Mouse (Mus musculus) neural tube, embryonic 14.5 days (tissue): ENCODE measurements around the gene Fcrlb. TPM values are rescaled to one million over a fixed set of nuclear protein-coding genes. Genes with fewer than 3 reads are reported as not detected.

Source experiments
- ATAC-seq: fragments of 200-750 bp; cut with Nextera tagmentation; 2 replicates; pipeline ENCODE4 v1.8.0; 2017; ENCODE audit warnings: low read depth, mild to moderate bottlenecking, moderate TSS enrichment, moderate library complexity
- H3K27ac ChIP-seq: fragments of 300-500 bp; sonication (generic); 2 replicates; pipeline ENCODE4 v1.5.1; 2014; ENCODE audit warnings: low read depth, mild to moderate bottlenecking, control low read depth, low read length, moderate library complexity, mixed read lengths
- H3K27me3 ChIP-seq: fragments of 300-500 bp; sonication (generic); 2 replicates; pipeline ENCODE4 v1.6.1; 2014; ENCODE audit warnings: low read length; ENCODE audit not compliant: control insufficient read depth, insufficient read depth
- H3K36me3 ChIP-seq: fragments of 300-500 bp; sonication (generic); 2 replicates; pipeline ENCODE4 v1.6.1; 2014; ENCODE audit warnings: low read length, mixed read lengths; ENCODE audit not compliant: control insufficient read depth, insufficient read depth
- H3K4me1 ChIP-seq: fragments of 300-500 bp; sonication (generic); 2 replicates; pipeline ENCODE4 v1.6.1; 2014; ENCODE audit warnings: low read length; ENCODE audit not compliant: control insufficient read depth, insufficient read depth
- H3K4me2 ChIP-seq: fragments of 300-500 bp; sonication (generic); 2 replicates; pipeline ENCODE4 v1.6.1; 2014; ENCODE audit warnings: mild to moderate bottlenecking, low read depth, low read length, control low read depth
- H3K4me3 ChIP-seq: fragments of 300-500 bp; sonication (generic); 2 replicates; pipeline ENCODE4 v1.5.1; 2014; ENCODE audit warnings: low read depth, low read length, control low read depth, mixed read lengths
- H3K9ac ChIP-seq: fragments of 300-500 bp; sonication (generic); replicated peaks from 2 replicates; pipeline ENCODE4 v1.6.1; 2014; ENCODE audit warnings: low read depth, mild to moderate bottlenecking, control low read depth, low read length, mixed read lengths
- H3K9me3 ChIP-seq: fragments of 300-500 bp; sonication (generic); 2 replicates; pipeline ENCODE4 v1.6.1; 2016; ENCODE audit warnings: low read length; ENCODE audit not compliant: control insufficient read depth
- WGBS: fragments of 180-500 bp; shearing (Covaris S2); extraction: QIAGEN DNeasy Blood & Tissue Kit; methylation state at CpG from one replicate; pipeline ENCODE4 v1.1.7; 2014; 5-methylcytosine and 5-hydroxymethylcytosine counted together
- polyA plus RNA-seq: library from polyadenylated mRNA; unstranded; fragments of >200 nt; fragmentation: Nextera tagmentation; extraction: Ambion mirVana; gene quantifications from 2 replicates; pipeline ENCODE4 v1.2.1, GENCODE M21; 2014

Gene Fcrlb
- polyA plus RNA-seq, 1 experiment from 2014 or later: 1.2 TPM

GRCm38 (mm10) chr1:170861671-170862434 is 50.9 kb downstream of the Fcrlb start:
- Histone ChIP-seq H3K36me3 (no peaks in the 10 kb centered on the region), H3K4me3 (no peak overlapping the region), H3K27ac (no peak overlapping the region), H3K27me3 (no peaks in the 10 kb centered on the region), H3K9ac (no peak overlapping the region), H3K9me3 (no peaks in the 10 kb centered on the region), H3K4me1 (0 out of 2 replicates have a peak, but pooled peaks cover 6% of the 10 kb centered on the region), H3K4me2 (no peak overlapping the region)
- WGBS: 86% methylated on average over 13 of the region's 13 CpGs
- no peak for ATAC-seq

GRCm38 (mm10) chr1:170858872-170859271 is 53.9 kb downstream of the Fcrlb start:
- Histone ChIP-seq H3K4me1 (no peaks in the 10 kb centered on the region), H3K36me3 (no peaks in the 10 kb centered on the region), H3K27me3 (no peaks in the 10 kb centered on the region), H3K4me3 (no peak overlapping the region), H3K4me2 (no peak overlapping the region), H3K9ac (no peak overlapping the region), H3K27ac (no peak overlapping the region), H3K9me3 (no peaks in the 10 kb centered on the region)
- 73% methylated on average over 2 of the region's 2 CpGs for WGBS
- no peak for ATAC-seq

- H3K27ac ChIP-seq: no peak overlapping the region
- no peaks in the 10 kb centered on the region for H3K4me1 ChIP-seq
- ATAC-seq: no peak
- H3K36me3 ChIP-seq: peaks cover 4% of the 10 kb centered on the region
- no peak overlapping the region for H3K9ac ChIP-seq
- H3K9me3 ChIP-seq: no peaks in the 10 kb centered on the region
- no peak overlapping the region for H3K4me2 ChIP-seq
- H3K27me3 ChIP-seq: no peaks in the 10 kb centered on the region
- H3K4me3 ChIP-seq: no peak overlapping the region
- 80% methylated on average over 2 of the region's 2 CpGs for WGBS
Measured at GRCm38 (mm10) chr1:170857369-170857768, 55.4 kb downstream of the Fcrlb start.

Other genes starting within 250 kb of the Fcrlb start
- gene Atf6, start 45.2 kb downstream of the Fcrlb start, polyA plus RNA-seq: 10.1 and 11.6 TPM in 2 replicates
- gene Gm26620, start 27.9 kb downstream of the Fcrlb start, polyA plus RNA-seq: 0.62 TPM in 1 of 2 replicates, not detected in the other
- gene Dusp12, start 27.4 kb downstream of the Fcrlb start, polyA plus RNA-seq: 44.6 and 51.0 TPM in 2 replicates
- not detected in 2 replicates for gene Fcrla, start 14.6 kb upstream of the Fcrlb start, polyA plus RNA-seq
- 0.20 and 0.75 TPM in 2 replicates for gene Fcgr2b, start 63.6 kb upstream of the Fcrlb start, polyA plus RNA-seq
- gene Fcgr4, start 106.0 kb upstream of the Fcrlb start, polyA plus RNA-seq: 0.49 TPM in 1 of 2 replicates, not detected in the other
- gene Fcgr3, start 152.0 kb upstream of the Fcrlb start, polyA plus RNA-seq: 5.5 and 8.8 TPM in 2 replicates
- gene Cfap126, start 201.0 kb upstream of the Fcrlb start, polyA plus RNA-seq: 2.4 and 5.0 TPM in 2 replicates
- 297 and 334 TPM in 2 replicates for gene Sdhc, start 237.7 kb upstream of the Fcrlb start, polyA plus RNA-seq
- gene Mpz, start 237.8 kb upstream of the Fcrlb start, polyA plus RNA-seq: 11.8 TPM in 1 of 2 replicates, not detected in the other